Mouse (Mus musculus) kidney, embryonic 14.5 days (tissue): ENCODE results near the gene Map4k4. TPM values are rescaled to one million over a fixed set of nuclear protein-coding genes. Genes with fewer than 3 reads are reported as not detected.

Experiments
- ATAC-seq: fragments of 200-750 bp; cut with Nextera tagmentation; 2 replicates; pipeline ENCODE4 v1.8.0; 2017; ENCODE audit warnings: moderate number of reproducible peaks, mild to moderate bottlenecking, moderate TSS enrichment, moderate library complexity; ENCODE audit not compliant: low FRiP score, low TSS enrichment
- H3K27ac ChIP-seq: fragments of 300-500 bp; sonication (generic); 2 replicates; pipeline ENCODE4 v1.5.1; 2014; ENCODE audit warnings: low read depth, mild to moderate bottlenecking, low read length, moderate library complexity, mixed read lengths
- H3K27me3 ChIP-seq: fragments of 300-500 bp; sonication (generic); 2 replicates; pipeline ENCODE4 v1.6.1; 2014; ENCODE audit warnings: mild to moderate bottlenecking, low read length; ENCODE audit not compliant: control insufficient read depth, insufficient read depth
- H3K36me3 ChIP-seq: fragments of 300-500 bp; sonication (generic); 2 replicates; pipeline ENCODE4 v1.6.1; 2014; ENCODE audit warnings: low read length, mixed read lengths; ENCODE audit not compliant: control insufficient read depth, insufficient read depth
- H3K4me1 ChIP-seq: fragments of 300-500 bp; sonication (generic); 2 replicates; pipeline ENCODE4 v1.6.1; 2014; ENCODE audit warnings: low read length, mixed read lengths; ENCODE audit not compliant: control insufficient read depth, insufficient read depth
- H3K4me2 ChIP-seq: fragments of 300-500 bp; sonication (generic); replicated peaks from 2 replicates; pipeline ENCODE4 v1.6.1; 2014; ENCODE audit warnings: low read depth, mild to moderate bottlenecking, low read length
- H3K4me3 ChIP-seq: fragments of 300-500 bp; sonication (generic); 2 replicates; pipeline ENCODE4 v1.5.1; 2014; ENCODE audit warnings: mild to moderate bottlenecking, low read length
- H3K9ac ChIP-seq: fragments of 300-500 bp; sonication (generic); 2 replicates; pipeline ENCODE4 v1.6.1; 2014; ENCODE audit warnings: low read depth, mild to moderate bottlenecking, low read length, moderate library complexity
- H3K9me3 ChIP-seq: fragments of 300-500 bp; sonication (generic); 2 replicates; pipeline ENCODE4 v1.6.1; 2016; ENCODE audit warnings: low read length; ENCODE audit not compliant: control insufficient read depth
- WGBS: fragments of 180-500 bp; shearing (Covaris S2); extraction: QIAGEN DNeasy Blood & Tissue Kit; methylation state at CpG from one replicate; pipeline ENCODE4 v1.1.7; 2014; 5-methylcytosine and 5-hydroxymethylcytosine counted together
- polyA plus RNA-seq: library from polyadenylated mRNA; unstranded; fragments of >200 nt; fragmentation: Nextera tagmentation; extraction: Ambion mirVana; gene quantifications from 2 replicates; pipeline ENCODE4 v1.2.1, GENCODE M21; 2014

The Map4k4 gene
- polyA plus RNA-seq, 1 experiment from 2014 or later = 48.2 TPM

DNA sequence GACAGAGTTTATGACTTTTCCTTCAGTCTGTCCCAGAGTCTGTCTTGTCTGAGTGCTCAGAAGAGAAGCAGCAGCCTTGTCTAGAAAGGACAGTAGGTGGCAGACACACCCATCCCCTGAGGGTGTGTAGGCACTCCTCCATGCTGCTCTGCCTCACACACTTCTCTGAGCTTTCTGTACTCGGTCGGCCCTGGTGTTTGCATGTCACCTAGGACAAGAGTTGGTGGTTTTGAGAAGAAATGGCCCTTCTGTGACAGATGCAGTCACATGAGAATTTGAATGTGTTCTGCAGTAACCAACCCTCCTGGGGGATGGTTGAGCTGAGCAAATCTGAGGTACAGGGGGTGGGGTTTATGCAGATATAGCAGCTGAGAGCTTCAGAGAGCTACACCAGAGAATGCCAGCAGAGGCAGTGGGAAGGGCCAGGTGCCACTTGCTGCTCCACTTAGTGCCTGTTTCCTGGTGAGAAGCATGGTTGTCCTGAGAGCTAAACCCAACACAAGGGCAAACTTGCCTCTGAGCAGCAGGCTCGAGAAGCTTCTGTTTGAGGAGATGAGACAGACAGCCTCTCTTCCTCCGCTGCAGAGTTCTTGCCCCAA is 101.5 kb downstream of the Map4k4 start:
- Histone ChIP-seq H3K4me3 (no peak overlapping the region), H3K9ac (no peak overlapping the region), H3K9me3 (no peaks in the 10 kb centered on the region), H3K4me2 (no peak overlapping the region), H3K36me3 (peaks cover 92% of the 10 kb centered on the region), H3K27me3 (no peaks in the 10 kb centered on the region), H3K27ac (no peak overlapping the region), H3K4me1 (no peaks in the 10 kb centered on the region)
- 85% methylated on average over 4 of the region's 4 CpGs for WGBS
- ATAC-seq = no peak

DNA sequence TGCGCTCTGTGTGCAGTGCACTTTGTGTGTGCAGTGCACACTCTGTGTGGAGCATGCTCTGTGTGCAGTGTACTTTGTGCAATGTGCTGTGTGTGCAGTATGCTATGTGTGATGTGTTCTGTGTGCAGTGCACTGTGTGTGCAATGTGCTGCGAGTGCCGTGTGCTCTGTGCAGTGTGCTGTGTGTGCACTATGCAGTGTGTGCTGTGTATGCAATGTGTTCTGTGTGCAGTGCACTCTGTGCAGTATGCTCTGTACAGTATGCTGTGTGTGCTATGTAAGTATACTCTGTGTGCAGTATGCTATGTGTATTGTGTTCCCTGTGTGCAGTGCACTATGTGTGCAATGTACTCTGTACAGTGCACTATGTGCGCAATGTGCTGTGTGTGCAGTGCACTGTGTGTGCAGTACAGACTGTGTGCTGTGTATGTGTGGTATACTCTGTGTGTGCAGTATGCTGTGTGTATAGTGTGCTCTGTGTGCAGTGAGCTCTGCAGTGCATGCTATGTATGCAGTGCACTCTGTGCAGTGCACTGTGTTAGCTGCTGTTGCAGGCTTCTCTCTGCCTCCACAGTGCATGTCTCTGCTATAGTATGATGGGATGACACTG is 105.4 kb downstream of the Map4k4 start:
- no peak for ATAC-seq
- Histone ChIP-seq H3K27me3 (no peaks in the 10 kb centered on the region), H3K9ac (no peak overlapping the region), H3K4me1 (no peaks in the 10 kb centered on the region), H3K36me3 (peaks cover 95% of the 10 kb centered on the region), H3K4me3 (no peak overlapping the region), H3K4me2 (no peak overlapping the region), H3K9me3 (no peaks in the 10 kb centered on the region), H3K27ac (no peak overlapping the region)
- WGBS = 95% methylated on average over 4 of the region's 4 CpGs

DNA sequence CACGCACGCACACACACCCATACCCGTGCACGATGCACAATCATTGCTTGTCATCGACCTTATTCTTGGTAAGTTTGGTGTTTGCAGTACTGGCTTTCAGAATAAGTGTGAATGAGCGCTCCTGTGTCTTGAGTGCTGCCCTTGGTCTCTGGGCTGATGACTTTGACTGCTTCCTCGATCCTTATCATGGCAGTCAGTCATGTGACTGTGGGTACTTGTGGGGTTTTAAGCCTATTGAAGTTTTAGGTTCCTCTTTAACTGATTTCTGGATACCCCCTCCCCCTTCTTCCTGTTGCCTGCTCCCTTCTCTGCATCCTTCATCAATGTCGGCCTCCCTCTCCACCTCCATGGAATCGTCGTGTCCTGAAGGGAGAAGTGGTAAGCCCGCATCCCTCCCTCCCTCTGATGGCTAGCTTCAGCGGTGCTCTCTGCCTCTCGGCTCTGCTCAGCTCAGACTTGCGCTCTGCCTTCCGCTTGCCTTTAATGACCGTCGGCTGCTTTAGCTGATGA is 107.3 kb downstream of the Map4k4 start:
- Histone ChIP-seq H3K4me3 (no peak overlapping the region), H3K9ac (no peak overlapping the region), H3K27me3 (no peaks in the 10 kb centered on the region), H3K27ac (no peak overlapping the region), H3K4me2 (no peak overlapping the region), H3K36me3 (peaks cover 95% of the 10 kb centered on the region), H3K4me1 (no peaks in the 10 kb centered on the region), H3K9me3 (no peaks in the 10 kb centered on the region)
- ATAC-seq = no peak; the same call in 1 of the 2 replicates
- WGBS = 77% methylated on average over 17 of the region's 17 CpGs

DNA sequence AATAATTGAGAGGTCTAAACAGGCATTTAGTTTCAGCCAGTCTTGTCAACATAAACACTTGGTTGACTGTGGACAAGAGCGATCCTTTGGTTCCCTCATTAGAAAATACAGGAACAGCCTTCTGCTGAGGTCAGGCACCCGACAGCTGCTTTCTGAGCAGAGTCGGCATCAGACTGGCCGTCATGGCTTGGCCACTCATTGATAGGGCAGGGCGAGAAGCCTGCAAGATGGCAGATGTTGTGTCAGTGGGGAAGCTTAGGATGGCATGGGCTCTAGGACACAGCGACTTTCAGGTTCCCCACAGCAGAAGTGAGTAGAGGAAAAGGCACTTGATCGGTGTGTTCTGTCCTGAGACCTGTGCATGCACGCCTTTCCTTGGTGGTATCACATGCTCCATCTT is 112.0 kb downstream of the Map4k4 start:
- Histone ChIP-seq H3K9ac (no peak overlapping the region), H3K4me3 (no peak overlapping the region), H3K4me1 (no peaks in the 10 kb centered on the region), H3K27me3 (no peaks in the 10 kb centered on the region), H3K4me2 (no peak overlapping the region), H3K27ac (no peak overlapping the region), H3K36me3 (peaks cover 97% of the 10 kb centered on the region), H3K9me3 (no peaks in the 10 kb centered on the region)
- ATAC-seq = no peak
- 92% methylated on average over 8 of the region's 8 CpGs for WGBS

DNA sequence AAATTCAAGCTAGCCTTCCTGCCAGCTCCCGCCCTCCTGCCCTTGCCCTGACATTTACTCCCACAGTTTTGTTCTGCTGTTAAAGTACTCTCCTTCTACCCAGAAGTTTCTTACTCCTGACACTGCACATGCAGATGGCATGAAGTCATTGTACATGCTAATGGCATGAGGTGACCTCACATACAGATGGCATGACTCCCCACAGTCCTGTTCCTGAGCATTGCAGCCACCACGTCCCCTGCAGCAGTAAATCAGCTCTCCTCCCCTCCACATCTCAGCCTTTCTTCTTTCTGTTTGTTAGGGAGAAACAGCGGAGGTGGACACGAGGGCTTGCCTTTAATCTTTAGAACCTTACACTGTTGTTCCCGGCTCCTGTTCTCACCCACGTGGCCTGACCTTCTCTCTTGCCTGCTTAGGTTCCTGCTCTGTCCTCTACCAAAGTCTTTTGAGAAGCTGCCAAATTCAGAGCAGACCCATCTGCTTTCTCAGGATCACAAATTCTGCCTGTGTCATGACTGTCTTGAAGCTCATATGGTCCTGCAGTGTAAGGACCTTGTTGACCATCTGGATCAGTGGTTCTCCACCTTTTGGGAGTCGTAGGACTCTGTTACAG is 114.5 kb downstream of the Map4k4 start:
- Histone ChIP-seq H3K27ac (no peak overlapping the region), H3K4me3 (no peak overlapping the region), H3K9ac (no peak overlapping the region), H3K36me3 (peaks cover 96% of the 10 kb centered on the region), H3K27me3 (no peaks in the 10 kb centered on the region), H3K4me2 (no peak overlapping the region), H3K4me1 (no peaks in the 10 kb centered on the region), H3K9me3 (no peaks in the 10 kb centered on the region)
- WGBS = 47% methylated on average over 7 of the region's 7 CpGs
- ATAC-seq = peak; percentile 62

DNA sequence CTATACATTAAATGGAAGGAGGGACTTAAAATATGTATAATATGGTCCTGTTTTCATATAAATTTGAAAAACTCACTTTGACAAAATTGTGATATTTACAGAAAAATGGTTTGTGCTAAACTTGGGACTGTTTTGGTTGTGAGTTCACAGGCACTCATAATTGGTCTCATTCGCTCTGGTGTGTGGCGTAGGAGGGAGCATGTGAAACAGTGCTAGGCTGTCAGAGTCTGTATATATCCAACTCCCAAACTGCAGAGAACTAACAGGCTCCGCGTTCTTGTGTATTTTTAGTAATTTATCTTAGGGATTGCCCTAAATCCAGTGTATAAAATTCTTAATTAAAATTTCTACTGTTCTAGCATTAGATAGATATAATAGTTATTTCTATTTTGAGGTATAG is 120.9 kb downstream of the Map4k4 start:
- Histone ChIP-seq H3K4me1 (no peaks in the 10 kb centered on the region), H3K27ac (no peak overlapping the region), H3K9me3 (no peaks in the 10 kb centered on the region), H3K36me3 (peaks cover 91% of the 10 kb centered on the region), H3K9ac (no peak overlapping the region), H3K4me3 (no peak overlapping the region), H3K4me2 (no peak overlapping the region), H3K27me3 (no peaks in the 10 kb centered on the region)
- ATAC-seq = no peak
- WGBS = 97% methylated on average over 4 of the region's 4 CpGs

DNA sequence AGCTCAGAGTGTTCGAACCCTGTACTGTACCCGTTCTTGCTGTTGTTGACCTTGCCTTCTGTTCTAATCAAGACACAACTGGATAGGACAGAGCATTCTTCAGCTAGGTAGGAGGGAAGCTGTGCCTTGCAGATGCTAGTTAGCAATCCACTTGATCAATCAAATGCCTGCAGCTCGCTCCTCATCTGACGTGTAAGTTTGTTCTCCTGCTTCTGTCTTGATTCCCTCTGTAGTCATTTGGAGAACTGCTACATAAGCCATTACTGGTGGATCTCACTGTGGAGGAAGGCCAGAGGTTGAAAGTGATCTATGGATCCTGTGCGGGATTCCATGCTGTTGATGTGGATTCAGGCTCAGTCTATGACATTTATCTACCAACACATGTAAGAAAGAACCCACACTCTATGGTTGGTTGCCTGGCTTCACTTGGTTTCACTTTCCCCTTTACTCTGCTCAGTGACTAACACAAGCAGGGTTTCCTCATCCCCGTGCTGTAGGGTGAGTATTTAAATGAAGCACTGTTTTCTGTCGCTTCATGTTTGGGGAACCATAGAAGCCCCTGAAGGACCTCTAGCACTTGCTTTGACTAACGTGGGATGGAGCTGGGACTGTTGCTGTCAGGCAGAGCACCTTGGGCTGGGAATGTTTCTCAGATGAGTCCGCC is 121.9 kb downstream of the Map4k4 start:
- Histone ChIP-seq H3K27me3 (no peaks in the 10 kb centered on the region), H3K36me3 (peaks cover 89% of the 10 kb centered on the region), H3K4me2 (no peak overlapping the region), H3K4me1 (no peaks in the 10 kb centered on the region), H3K9ac (no peak overlapping the region), H3K9me3 (no peaks in the 10 kb centered on the region), H3K4me3 (no peak overlapping the region), H3K27ac (no peak overlapping the region)
- WGBS = 93% methylated on average over 9 of the region's 9 CpGs
- no peak for ATAC-seq

DNA sequence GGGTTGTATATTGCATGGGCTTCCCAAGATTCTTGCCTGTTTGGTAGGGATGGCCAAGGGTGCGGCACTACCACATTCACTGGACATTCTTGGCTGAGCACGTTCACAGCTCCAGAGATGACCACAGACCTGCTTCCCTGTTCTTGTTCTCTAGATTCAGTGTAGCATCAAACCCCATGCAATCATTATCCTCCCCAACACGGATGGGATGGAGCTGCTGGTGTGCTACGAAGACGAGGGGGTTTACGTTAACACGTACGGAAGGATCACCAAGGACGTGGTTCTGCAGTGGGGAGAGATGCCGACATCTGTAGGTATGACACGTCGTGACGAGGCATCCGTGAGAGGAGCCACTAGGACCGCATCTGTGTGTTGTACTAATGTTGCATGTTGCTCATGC is 122.5 kb downstream of the Map4k4 start:
- no peak overlapping the region for H3K27ac ChIP-seq
- no peak overlapping the region for H3K4me2 ChIP-seq
- 95% methylated on average over 15 of the region's 15 CpGs for WGBS
- H3K36me3 ChIP-seq = peaks cover 83% of the 10 kb centered on the region
- no peak for ATAC-seq
- no peaks in the 10 kb centered on the region for H3K9me3 ChIP-seq
- no peak overlapping the region for H3K4me3 ChIP-seq
- no peaks in the 10 kb centered on the region for H3K27me3 ChIP-seq
- H3K9ac ChIP-seq = no peak overlapping the region
- no peaks in the 10 kb centered on the region for H3K4me1 ChIP-seq

DNA sequence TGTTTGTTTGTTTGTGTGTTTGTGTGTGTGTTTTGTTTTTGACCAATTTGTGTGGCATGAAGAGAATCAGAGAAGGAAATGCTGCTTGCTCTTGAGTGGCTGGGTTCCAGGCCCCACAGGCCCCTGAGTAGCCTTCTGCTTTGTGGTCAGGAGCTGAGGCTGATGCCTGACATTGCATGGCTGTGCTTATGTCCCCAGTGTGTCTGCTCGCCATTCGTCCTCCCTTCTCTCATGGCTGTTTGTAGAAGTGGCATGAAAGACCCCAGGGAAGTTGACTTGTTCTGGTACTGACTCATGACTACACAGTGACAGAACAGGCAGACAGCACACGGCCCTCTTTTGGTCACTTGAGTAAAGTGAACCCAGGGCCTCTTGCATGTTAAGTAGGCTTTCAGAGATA is 123.0 kb downstream of the Map4k4 start:
- no peaks in the 10 kb centered on the region for H3K4me1 ChIP-seq
- no peak overlapping the region for H3K9ac ChIP-seq
- no peak overlapping the region for H3K4me3 ChIP-seq
- no peak for ATAC-seq
- H3K36me3 ChIP-seq = peaks cover 77% of the 10 kb centered on the region
- no peaks in the 10 kb centered on the region for H3K9me3 ChIP-seq
- no peak overlapping the region for H3K27ac ChIP-seq
- WGBS = 85% methylated on average over 3 of the region's 3 CpGs
- H3K4me2 ChIP-seq = no peak overlapping the region
- no peaks in the 10 kb centered on the region for H3K27me3 ChIP-seq
